Mouse (Mus musculus) brain, embryonic 14.5 days (tissue): ENCODE data around the gene Rtp2.

Source experiments
- CTCF ChIP-seq: fragments of 200-500 bp; IDR thresholded peaks from 2 replicates; pipeline ENCODE4 v1.5.1; 2012; ENCODE audit warnings: inconsistent platforms, mild to moderate bottlenecking, moderate library complexity, borderline replicate concordance; ENCODE audit not compliant: insufficient read depth, insufficient read length; ENCODE audit errors: extremely low read depth
- POLR2A ChIP-seq: fragments of 200-500 bp; IDR thresholded peaks from 2 replicates; pipeline ENCODE4 v1.6.1; 2012; ENCODE audit warnings: mild to moderate bottlenecking, inconsistent platforms, borderline replicate concordance; ENCODE audit not compliant: poor library complexity, insufficient read depth, insufficient read length, severe bottlenecking; ENCODE audit errors: extremely low read depth

DNA sequence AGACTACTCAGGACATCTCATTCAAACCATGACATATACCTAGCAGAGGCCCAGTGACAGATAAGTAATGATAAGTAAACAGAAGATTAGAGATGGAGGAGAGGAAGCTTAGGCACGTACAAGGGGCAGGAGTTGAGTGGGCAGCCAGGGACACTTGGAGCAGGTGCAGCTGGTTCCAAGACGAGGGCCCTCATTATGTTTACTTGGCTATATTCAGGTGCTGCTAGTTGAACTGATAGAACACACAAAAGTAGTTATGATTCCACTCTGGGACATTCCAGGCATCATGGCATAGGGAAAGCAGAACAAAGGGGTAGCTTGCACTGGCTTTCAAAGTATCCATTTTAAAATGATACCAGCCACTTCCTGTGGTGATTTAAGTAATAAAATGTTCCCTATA, 2.2 kb upstream of the Rtp2 start:
- TF ChIP-seq POLR2A: no peak
- no peak for TF ChIP-seq CTCF
